Mouse (Mus musculus): ENCODE results near the gene Mrpl23.

The Mrpl23 gene

GRCm38 (mm10) chr7:142523200-142523990, 9.1 kb upstream of the Mrpl23 start:
- no peak for DNase-seq

- DNase-seq = no peak
Measured at GRCm38 (mm10) chr7:142525342-142526178, 6.9 kb upstream of the Mrpl23 start.

- DNase-seq = no peak
Measured at GRCm38 (mm10) chr7:142529350-142529749, 3.1 kb upstream of the Mrpl23 start.

- no peak for DNase-seq
Measured at GRCm38 (mm10) chr7:142531973-142532521, 439 bp upstream of the Mrpl23 start.

GRCm38 (mm10) chr7:142533059-142533855, 771 bp downstream of the Mrpl23 start:
- DNase-seq = peak; percentile 84

GRCm38 (mm10) chr7:142535116-142535515, 2.6 kb downstream of the Mrpl23 start:
- no peak for DNase-seq

- DNase-seq = no peak
Measured at GRCm38 (mm10) chr7:142535832-142536231, 3.3 kb downstream of the Mrpl23 start.

GRCm38 (mm10) chr7:142537181-142537580, 4.7 kb downstream of the Mrpl23 start:
- no peak for DNase-seq

GRCm38 (mm10) chr7:142537879-142538278, 5.4 kb downstream of the Mrpl23 start:
- DNase-seq = peak; percentile 15

GRCm38 (mm10) chr7:142538291-142538690, 5.8 kb downstream of the Mrpl23 start:
- DNase-seq = no peak

- DNase-seq = no peak
Measured at GRCm38 (mm10) chr7:142538766-142539165, 6.3 kb downstream of the Mrpl23 start.

- no peak for DNase-seq
Measured at GRCm38 (mm10) chr7:142539828-142540227, 7.3 kb downstream of the Mrpl23 start.

GRCm38 (mm10) chr7:142542771-142543303, 10.4 kb downstream of the Mrpl23 start:
- DNase-seq = no peak

- no peak for DNase-seq
Measured at GRCm38 (mm10) chr7:142545967-142546366, 13.5 kb downstream of the Mrpl23 start.

- no peak for DNase-seq
Measured at GRCm38 (mm10) chr7:142547874-142548273, 15.4 kb downstream of the Mrpl23 start.

- DNase-seq = no peak
Measured at GRCm38 (mm10) chr7:142548706-142549105, 16.2 kb downstream of the Mrpl23 start.

GRCm38 (mm10) chr7:142549941-142550763, 17.7 kb downstream of the Mrpl23 start:
- DNase-seq = no peak

- no peak for DNase-seq
Measured at GRCm38 (mm10) chr7:142550935-142551373, 18.5 kb downstream of the Mrpl23 start.

- no peak for DNase-seq
Measured at GRCm38 (mm10) chr7:142551691-142552090, 19.2 kb downstream of the Mrpl23 start.

GRCm38 (mm10) chr7:142552591-142553416, 20.3 kb downstream of the Mrpl23 start:
- no peak for DNase-seq
